Mouse (Mus musculus) liver, embryonic 14.5 days (tissue): ENCODE measurements around the gene Zar1. TPM values are rescaled to one million over a fixed set of nuclear protein-coding genes. Genes with fewer than 3 reads are reported as not detected.

Experiments used
- ATAC-seq: fragments of 200-750 bp; cut with Nextera tagmentation; 2 replicates; pipeline ENCODE4 v1.8.0; 2017; ENCODE audit warnings: moderate number of reproducible peaks, mild to moderate bottlenecking, moderate library complexity; ENCODE audit not compliant: insufficient read depth
- DNase-seq, 3 experiments: peaks; one replicate each; pipeline ENCODE4 v3.0.0-alpha.2; 2012 to 2013; ENCODE audit warnings: low read depth in 3 of 3, low spot score in 3 of 3
- H3K27ac ChIP-seq: fragments of 300-500 bp; sonication (generic); 2 replicates; pipeline ENCODE4 v1.5.1; 2014; ENCODE audit warnings: moderate library complexity, mild to moderate bottlenecking, control low read depth, inconsistent platforms
- H3K27me3 ChIP-seq: fragments of 300-500 bp; sonication (generic); 2 replicates; pipeline ENCODE4 v1.6.1; 2014; ENCODE audit warnings: mild to moderate bottlenecking, low read length, moderate library complexity; ENCODE audit not compliant: control insufficient read depth, insufficient read depth
- H3K36me3 ChIP-seq: fragments of 300-500 bp; sonication (generic); replicated peaks from 2 replicates; pipeline ENCODE4 v1.6.1; 2014; ENCODE audit warnings: low read depth; ENCODE audit not compliant: control insufficient read depth, insufficient read depth
- H3K4me1 ChIP-seq, 2 experiments: fragments of 200-500 bp in 1 of 2; fragments of 300-500 bp in 1 of 2; sonication (generic) in 1 of 2; replicated peaks; 2 replicates each; pipeline ENCODE4 v1.6.1; 2012 to 2014; ENCODE audit warnings: antibody characterized with exemption in 1 of 2, inconsistent platforms in 1 of 2, low read length in 1 of 2; ENCODE audit not compliant: control insufficient read depth in 2 of 2, insufficient read depth in 2 of 2
- H3K4me2 ChIP-seq: fragments of 300-500 bp; sonication (generic); 2 replicates; pipeline ENCODE4 v1.6.1; 2014; ENCODE audit warnings: low read depth, mild to moderate bottlenecking, control low read depth, moderate library complexity
- H3K4me3 ChIP-seq, 2 experiments: fragments of 200-500 bp in 1 of 2; fragments of 300-500 bp in 1 of 2; sonication (generic) in 1 of 2; 2 replicates each; pipeline ENCODE4 v1.5.1; 2012 to 2014; ENCODE audit warnings: low read depth in 2 of 2, low read length in 2 of 2, mild to moderate bottlenecking in 2 of 2, control low read depth in 1 of 2, inconsistent platforms in 1 of 2, moderate library complexity in 1 of 2; ENCODE audit not compliant: insufficient read depth in 1 of 2
- H3K9ac ChIP-seq: fragments of 300-500 bp; sonication (generic); replicated peaks from 2 replicates; pipeline ENCODE4 v1.6.1; 2014; ENCODE audit warnings: mild to moderate bottlenecking, control low read depth, moderate library complexity
- H3K9me3 ChIP-seq: fragments of 300-500 bp; sonication (generic); 2 replicates; pipeline ENCODE4 v1.6.1; 2016; ENCODE audit warnings: low read length, mixed read lengths; ENCODE audit not compliant: control insufficient read depth
- CTCF ChIP-seq: IDR thresholded peaks from 2 replicates; pipeline ENCODE4 v1.5.1; 2016; ENCODE audit warnings: antibody characterized with exemption, low read depth, control low read depth
- EP300 ChIP-seq: IDR thresholded peaks from 2 replicates; pipeline ENCODE4 v1.6.1; 2016; ENCODE audit warnings: antibody characterized with exemption, low read depth
- WGBS: fragments of 180-500 bp; shearing (Covaris S2); extraction: QIAGEN DNeasy Blood & Tissue Kit; methylation state at CpG from one replicate; pipeline ENCODE4 v1.1.7; 2014; ENCODE audit not compliant: insufficient replicate concordance; 5-methylcytosine and 5-hydroxymethylcytosine counted together
- polyA plus RNA-seq, 2 experiments: library from polyadenylated mRNA; depleted of rRNA in 1 of 2; stranded (reverse) in 1 of 2; unstranded in 1 of 2; fragments of >200 nt; fragmentation: Nextera tagmentation in 1 of 2; extraction: Ambion mirVana in 1 of 2; gene quantifications; 2 replicates each; pipeline versions ENCODE4 v1.2.1 to v1.2.3; 2012 to 2014

Zar1 gene
- polyA plus RNA-seq, 2 experiments = not detected

DNA sequence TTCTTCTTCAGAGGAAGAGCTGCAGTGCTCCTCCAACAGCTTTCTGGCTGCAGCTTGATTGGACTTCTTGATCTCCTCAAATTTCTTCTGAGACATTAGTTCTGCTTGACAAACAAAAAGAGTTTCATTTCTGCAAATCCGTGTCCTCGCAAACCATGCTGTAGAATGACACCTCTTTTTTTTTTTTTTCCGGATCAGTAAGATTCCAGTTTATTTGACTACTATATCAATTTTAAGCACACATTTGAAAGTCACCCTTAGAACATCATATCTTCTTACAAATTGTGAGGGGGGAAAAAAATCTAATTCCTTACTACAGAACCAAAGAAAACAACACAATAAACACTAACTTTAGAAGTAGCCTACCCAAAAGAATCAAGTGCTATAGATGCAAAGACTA lies 24.8 kb downstream of the Zar1 start:
- no peak for DNase-seq
- TF ChIP-seq CTCF (no peak), EP300 (no peak)
- H3K27me3 ChIP-seq = no peaks in the 10 kb centered on the region
- no peak for ATAC-seq
- peaks cover 8% of the 10 kb centered on the region for H3K36me3 ChIP-seq
- H3K4me2 ChIP-seq = no peak overlapping the region
- H3K4me1 ChIP-seq = peaks cover 3 to 7% of the 10 kb centered on the region in 2 experiments; a peak in 2 of 4 replicates
- no peak overlapping the region for H3K9ac ChIP-seq
- H3K27ac ChIP-seq = no peak overlapping the region
- no peak overlapping the region for H3K4me3 ChIP-seq
- no peaks in the 10 kb centered on the region for H3K9me3 ChIP-seq
- WGBS = 69% methylated on average over 3 of the region's 3 CpGs

DNA sequence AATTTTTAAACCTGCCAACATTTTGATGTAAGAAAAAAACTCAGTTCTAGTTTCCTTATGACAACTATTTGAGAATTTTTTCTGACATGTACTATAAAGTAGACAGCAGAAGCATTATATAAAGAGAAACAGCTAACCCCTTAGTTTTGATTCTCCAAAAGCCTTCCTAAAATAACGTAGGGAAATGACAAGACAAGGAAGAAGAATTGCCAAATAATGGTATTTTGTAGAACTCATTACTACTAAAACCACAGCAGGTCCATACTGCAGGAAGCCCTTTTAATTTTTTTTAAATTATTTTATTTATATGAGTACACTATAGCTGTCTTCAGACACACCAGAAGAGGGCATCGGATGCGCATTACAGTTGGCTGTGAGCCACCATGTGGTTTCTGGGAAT lies 29.8 kb downstream of the Zar1 start:
- no peak overlapping the region for H3K9ac ChIP-seq
- no peaks in the 10 kb centered on the region for H3K4me1 ChIP-seq
- peaks cover 8% of the 10 kb centered on the region for H3K36me3 ChIP-seq
- H3K4me2 ChIP-seq = no peak overlapping the region
- no peak overlapping the region for H3K4me3 ChIP-seq
- no peak overlapping the region for H3K27ac ChIP-seq
- no peaks in the 10 kb centered on the region for H3K27me3 ChIP-seq
- no peaks in the 10 kb centered on the region for H3K9me3 ChIP-seq
- WGBS = 86% methylated on average over 3 of the region's 3 CpGs
- no peak for ATAC-seq
- no peak for TF ChIP-seq CTCF
- TF ChIP-seq EP300 = no peak
- no peak for DNase-seq

DNA sequence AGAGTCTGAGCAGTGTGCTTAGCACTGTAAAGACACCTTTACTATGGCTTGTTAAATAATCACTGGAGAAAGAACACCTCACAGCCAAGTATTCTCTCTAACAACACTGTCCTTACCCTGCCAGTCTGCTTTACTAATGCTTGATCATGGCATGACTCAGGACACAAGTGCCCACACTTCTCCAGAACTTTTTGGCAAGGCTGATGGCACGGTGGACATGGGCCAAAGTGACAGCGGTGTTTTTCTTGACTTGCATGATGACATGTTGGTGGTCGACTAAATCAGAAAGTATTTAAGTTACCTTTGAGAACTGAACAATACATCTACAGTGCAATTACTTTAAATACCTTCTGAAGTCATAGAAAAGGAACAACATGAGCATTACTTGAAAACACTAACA lies 52.2 kb downstream of the Zar1 start:
- no peaks in the 10 kb centered on the region for H3K4me1 ChIP-seq
- 77% methylated on average over 3 of the region's 3 CpGs for WGBS
- H3K9ac ChIP-seq = no peak overlapping the region
- ATAC-seq = no peak
- H3K27me3 ChIP-seq = no peaks in the 10 kb centered on the region
- no peak overlapping the region for H3K4me2 ChIP-seq
- TF ChIP-seq EP300 (no peak), CTCF (no peak)
- no peak overlapping the region for H3K4me3 ChIP-seq
- no peak for DNase-seq
- H3K36me3 ChIP-seq = peaks cover 2% of the 10 kb centered on the region
- no peaks in the 10 kb centered on the region for H3K9me3 ChIP-seq
- no peak overlapping the region for H3K27ac ChIP-seq

Other genes with a start within 250 kb of the Zar1 start
- gene Corin, start 76.8 kb downstream of the Zar1 start, polyA plus RNA-seq (2012; rRNA removed) = 0.03 and 0.09 TPM in 2 replicates
- 0.03 and 0.08 TPM in 2 replicates for gene Corin, start 76.8 kb downstream of the Zar1 start, polyA plus RNA-seq (2014; fragmentation: Nextera tagmentation; extraction: Ambion mirVana)
- 4.3 and 6.8 TPM in 2 replicates for gene Nfxl1, start 21.6 kb downstream of the Zar1 start, polyA plus RNA-seq (2012; rRNA removed)
- 7.0 TPM in 2 replicates for gene Nfxl1, start 21.6 kb downstream of the Zar1 start, polyA plus RNA-seq (2014; fragmentation: Nextera tagmentation; extraction: Ambion mirVana)
- not detected in 2 replicates for gene Gm5868, start 6.3 kb upstream of the Zar1 start, polyA plus RNA-seq (2012; rRNA removed)
- not detected in 2 replicates for gene Gm5868, start 6.3 kb upstream of the Zar1 start, polyA plus RNA-seq (2014; fragmentation: Nextera tagmentation; extraction: Ambion mirVana)
- gene Cnga1, start 63.0 kb upstream of the Zar1 start, polyA plus RNA-seq (2012; rRNA removed) = not detected in 2 replicates
- not detected in 2 replicates for gene Cnga1, start 63.0 kb upstream of the Zar1 start, polyA plus RNA-seq (2014; fragmentation: Nextera tagmentation; extraction: Ambion mirVana)
- 1.2 and 1.7 TPM in 2 replicates for gene Nipal1, start 66.5 kb upstream of the Zar1 start, polyA plus RNA-seq (2012; rRNA removed)
- gene Nipal1, start 66.5 kb upstream of the Zar1 start, polyA plus RNA-seq (2014; fragmentation: Nextera tagmentation; extraction: Ambion mirVana) = 8.9 and 10.0 TPM in 2 replicates
- gene Txk, start 171.5 kb upstream of the Zar1 start, polyA plus RNA-seq (2012; rRNA removed) = 0.01 TPM in 2 replicates
- gene Txk, start 171.5 kb upstream of the Zar1 start, polyA plus RNA-seq (2014; fragmentation: Nextera tagmentation; extraction: Ambion mirVana) = 0.08 TPM in 1 of 2 replicates, not detected in the other